Mouse (Mus musculus) cerebellum, adult 11-12 months (tissue): ENCODE results near the gene Rtkn.
A peak's percentile ranks its signal among the peaks of the same experiment; 100 is the strongest.
"Not testable (repeated sequence)": the region's sequence is repeated elsewhere in the genome, so short reads cannot be mapped to it uniquely, and the experiment has no call there.

Source experiments
- DNase-seq: peaks from one replicate; pipeline ENCODE4 v3.0.0; 2022

Gene Rtkn

GRCm38 (mm10) chr6:83142211-83142731 lies 7.0 kb downstream of the Rtkn start:
- DNase-seq: no peak

- no peak for DNase-seq
These were observed 7.6 kb downstream of the Rtkn start for GRCm38 (mm10) chr6:83142886-83143285.

- DNase-seq: no peak
These were observed 9.9 kb downstream of the Rtkn start for GRCm38 (mm10) chr6:83145209-83145608.

GRCm38 (mm10) chr6:83145805-83146204 lies 10.5 kb downstream of the Rtkn start:
- no peak for DNase-seq

- DNase-seq: no peak
These were observed 12.0 kb downstream of the Rtkn start for GRCm38 (mm10) chr6:83147280-83147679.

- DNase-seq: no peak
These were observed 16.5 kb downstream of the Rtkn start for GRCm38 (mm10) chr6:83151721-83152120.

GRCm38 (mm10) chr6:83153038-83153437 lies 17.8 kb downstream of the Rtkn start:
- no peak for DNase-seq

GRCm38 (mm10) chr6:83153485-83153884 lies 18.2 kb downstream of the Rtkn start:
- no peak for DNase-seq

- peak; percentile 47 for DNase-seq
These were observed 20.4 kb downstream of the Rtkn start for GRCm38 (mm10) chr6:83155552-83156238.

GRCm38 (mm10) chr6:83156259-83156684 lies 21.0 kb downstream of the Rtkn start, which contains the start of the genes Wdr54 and 1700003E16Rik:
Wdr54 (minus strand) TSS chr6:83156397.
1700003E16Rik (plus strand) TSS chr6:83156404.
- peak; percentile 76 for DNase-seq

GRCm38 (mm10) chr6:83159456-83159855 lies 24.2 kb downstream of the Rtkn start:
- DNase-seq: not testable (repeated sequence)

GRCm38 (mm10) chr6:83161442-83161841 lies 26.2 kb downstream of the Rtkn start:
- no peak for DNase-seq

- peak; percentile 73 for DNase-seq
These were observed 26.8 kb downstream of the Rtkn start for GRCm38 (mm10) chr6:83161921-83162641.

GRCm38 (mm10) chr6:83162701-83163100 lies 27.4 kb downstream of the Rtkn start:
- DNase-seq: peak; percentile 80

- no peak for DNase-seq
These were observed 29.9 kb downstream of the Rtkn start for GRCm38 (mm10) chr6:83165026-83165606.

GRCm38 (mm10) chr6:83165607-83166242 lies 30.5 kb downstream of the Rtkn start, which contains the start of gene Dctn1:
Dctn1 (plus strand) TSS chr6:83165920.
- DNase-seq: peak; percentile 94

- no peak for DNase-seq
These were observed 31.0 kb downstream of the Rtkn start for GRCm38 (mm10) chr6:83166243-83166630.

- no peak for DNase-seq
These were observed 34.6 kb downstream of the Rtkn start for GRCm38 (mm10) chr6:83169872-83170271.

GRCm38 (mm10) chr6:83171063-83171462 lies 35.8 kb downstream of the Rtkn start:
- no peak for DNase-seq

GRCm38 (mm10) chr6:83172240-83172920 lies 37.1 kb downstream of the Rtkn start:
- peak; percentile 57 for DNase-seq

- DNase-seq: no peak
These were observed 40.7 kb downstream of the Rtkn start for GRCm38 (mm10) chr6:83175996-83176395.

- DNase-seq: peak; percentile 76
These were observed 44.3 kb downstream of the Rtkn start for GRCm38 (mm10) chr6:83179390-83180117.
